Mouse (Mus musculus) kidney, adult 2 months (tissue): ENCODE measurements at regions not wholly inside any gene's neighbourhood (a gene's known extent, or its start where the extent isn't known, plus 50 kb on each side); places are given as distances from the start of the nearest gene placed in this dataset.

Experiments
- CTCF ChIP-seq: fragments of 200-500 bp; conservative IDR thresholded peaks from 2 replicates; pipeline ENCODE4 v1.5.1; 2011; ENCODE audit warnings: low read depth, mild to moderate bottlenecking, control low read depth, low read length, moderate library complexity, mixed read lengths; ENCODE audit not compliant: insufficient read depth, insufficient read length
- POLR2A ChIP-seq: fragments of 200-500 bp; IDR thresholded peaks from one replicate; pipeline ENCODE4 v1.6.1; 2011; ENCODE audit warnings: low read depth, low read length, control low read depth

- TF ChIP-seq POLR2A: no peak
- TF ChIP-seq CTCF: no peak
Measured at GRCm38 (mm10) chr4:124431193-124431592, 179.4 kb downstream of the 3100002H09Rik start.
